Mouse (Mus musculus) MEL (cell line): Measurements from ENCODE around the gene Tmprss2. TPM values are rescaled to one million over a fixed set of nuclear protein-coding genes. Genes with fewer than 3 reads are reported as not detected.

ENCODE experiments used
- DNase-seq: peaks from one replicate; pipeline ENCODE4 v3.0.0; 2011; ENCODE audit warnings: low read depth, low spot score
- H3K27ac ChIP-seq: 2 replicates; pipeline ENCODE4 v1.5.1; 2012; ENCODE audit warnings: low read depth, mild to moderate bottlenecking, control low read depth, low read length, moderate library complexity; ENCODE audit not compliant: control insufficient read depth
- H3K27me3 ChIP-seq, 2 experiments: fragments of 150-350 bp in 1 of 2; sonication (generic) in 1 of 2; 2 replicates each; pipeline ENCODE4 v1.6.1; 2012; ENCODE audit warnings: low read length in 2 of 2, mild to moderate bottlenecking in 2 of 2, improper control_type of control experiment in 1 of 2, moderate library complexity in 1 of 2; ENCODE audit not compliant: insufficient read depth in 2 of 2, control insufficient read depth in 1 of 2
- H3K36me3 ChIP-seq, 2 experiments: 2 replicates each; pipeline ENCODE4 v1.6.1; 2012 to 2014; ENCODE audit warnings: low read length in 2 of 2, improper control_type of control experiment in 1 of 2, inconsistent platforms in 1 of 2, mild to moderate bottlenecking in 1 of 2; ENCODE audit not compliant: insufficient read depth in 2 of 2, control insufficient read depth in 1 of 2
- H3K4me1 ChIP-seq, 2 experiments: fragments of 150-350 bp in 1 of 2; sonication (generic) in 1 of 2; 2 replicates each; pipeline ENCODE4 v1.6.1; 2012; ENCODE audit warnings: low read length in 2 of 2, improper control_type of control experiment in 1 of 2, mild to moderate bottlenecking in 1 of 2; ENCODE audit not compliant: insufficient read depth in 2 of 2, control insufficient read depth in 1 of 2
- H3K4me3 ChIP-seq, 2 experiments: fragments of 150-350 bp in 1 of 2; sonication (generic) in 1 of 2; 2 replicates each; pipeline ENCODE4 v1.5.1; 2012; ENCODE audit warnings: low read depth in 2 of 2, low read length in 2 of 2, mild to moderate bottlenecking in 2 of 2, moderate library complexity in 2 of 2, control low read depth in 1 of 2, improper control_type of control experiment in 1 of 2; ENCODE audit not compliant: control insufficient read depth in 1 of 2, insufficient read depth in 1 of 2
- H3K79me2 ChIP-seq: 2 replicates; pipeline ENCODE4 v1.6.1; 2012; ENCODE audit warnings: mild to moderate bottlenecking, low read length, moderate library complexity; ENCODE audit not compliant: control insufficient read depth, poor library complexity, insufficient read depth
- H3K9ac ChIP-seq: 2 replicates; pipeline ENCODE4 v1.6.1; 2012; ENCODE audit warnings: low read depth, mild to moderate bottlenecking, control low read depth, low read length, moderate library complexity; ENCODE audit not compliant: control insufficient read depth, poor library complexity, severe bottlenecking
- H3K9me3 ChIP-seq: fragments of 150-350 bp; sonication (generic); replicated peaks from 2 replicates; pipeline ENCODE4 v1.6.1; 2012; ENCODE audit warnings: mild to moderate bottlenecking, low read length, improper control_type of control experiment, moderate library complexity; ENCODE audit not compliant: insufficient read depth
- BHLHE40 ChIP-seq: IDR thresholded peaks from 2 replicates; pipeline ENCODE4 v1.6.1; 2012; ENCODE audit warnings: low read depth, mild to moderate bottlenecking, inconsistent platforms, low read length, improper control_type of control experiment, borderline replicate concordance
- CHD1 ChIP-seq: IDR thresholded peaks from 2 replicates; pipeline ENCODE4 v1.6.1; 2012; ENCODE audit warnings: low read depth, mild to moderate bottlenecking, inconsistent platforms, low read length, improper control_type of control experiment
- CHD2 ChIP-seq: IDR thresholded peaks from 2 replicates; pipeline ENCODE4 v1.6.1; 2011; ENCODE audit warnings: low read length, improper control_type of control experiment
- CTCF ChIP-seq, 3 experiments: IDR thresholded peaks in 2 of 3; conservative IDR thresholded peaks in 1 of 3; 2 replicates each; pipeline ENCODE4 v1.5.1; 2011 to 2012; ENCODE audit warnings: low read length in 3 of 3, low read depth in 2 of 3, mild to moderate bottlenecking in 2 of 3, improper control_type of control experiment in 1 of 3, inconsistent platforms in 1 of 3, mixed read lengths in 1 of 3, moderate library complexity in 1 of 3; ENCODE audit not compliant: control insufficient read depth in 1 of 3, insufficient read depth in 1 of 3, poor library complexity in 1 of 3, severe bottlenecking in 1 of 3
- E2F4 ChIP-seq: IDR thresholded peaks from 2 replicates; pipeline ENCODE4 v1.6.1; 2011; ENCODE audit warnings: low read depth, low read length, improper control_type of control experiment, borderline replicate concordance
- ELF1 ChIP-seq: IDR thresholded peaks from 2 replicates; pipeline ENCODE4 v1.6.1; 2014; ENCODE audit warnings: low read depth, mild to moderate bottlenecking, inconsistent platforms, low read length, improper control_type of control experiment, moderate library complexity
- ETS1 ChIP-seq: IDR thresholded peaks from 2 replicates; pipeline ENCODE4 v1.6.1; 2012; ENCODE audit warnings: low read depth, mild to moderate bottlenecking, inconsistent platforms, low read length, improper control_type of control experiment, moderate library complexity
- GABPA ChIP-seq: IDR thresholded peaks from 2 replicates; pipeline ENCODE4 v1.6.1; 2012; ENCODE audit warnings: low read depth, mild to moderate bottlenecking, inconsistent platforms, low read length, improper control_type of control experiment, moderate library complexity
- GATA1 ChIP-seq: IDR thresholded peaks from 2 replicates; pipeline ENCODE4 v1.6.1; 2011; ENCODE audit warnings: low read depth, low read length, improper control_type of control experiment
- HCFC1 ChIP-seq: IDR thresholded peaks from 2 replicates; pipeline ENCODE4 v1.6.1; 2012; ENCODE audit warnings: low read depth, mild to moderate bottlenecking, inconsistent platforms, low read length, improper control_type of control experiment, moderate library complexity
- JUND ChIP-seq: IDR thresholded peaks from 2 replicates; pipeline ENCODE4 v1.6.1; 2011; ENCODE audit warnings: low read depth, mild to moderate bottlenecking, improper control_type of control experiment, low read length
- KAT2A ChIP-seq: conservative IDR thresholded peaks from 2 replicates; pipeline ENCODE4 v1.6.1; 2012; ENCODE audit warnings: low read depth, low read length, improper control_type of control experiment, inconsistent platforms
- MAFK ChIP-seq: IDR thresholded peaks from 2 replicates; pipeline ENCODE4 v1.6.1; 2011; ENCODE audit warnings: low read depth, mild to moderate bottlenecking, low read length, improper control_type of control experiment, borderline replicate concordance
- MAX ChIP-seq: IDR thresholded peaks from 2 replicates; pipeline ENCODE4 v1.6.1; 2011; ENCODE audit warnings: low read length, improper control_type of control experiment
- MAZ ChIP-seq: IDR thresholded peaks from 2 replicates; pipeline ENCODE4 v1.6.1; 2012; ENCODE audit warnings: low read depth, mild to moderate bottlenecking, inconsistent platforms, low read length, improper control_type of control experiment
- MEF2A ChIP-seq: IDR thresholded peaks from 2 replicates; pipeline ENCODE4 v1.6.1; 2014; ENCODE audit warnings: low read depth, mild to moderate bottlenecking, inconsistent platforms, low read length, improper control_type of control experiment; ENCODE audit not compliant: poor library complexity, insufficient replicate concordance, severe bottlenecking; ENCODE audit errors: extremely low read depth
- MXI1 ChIP-seq: IDR thresholded peaks from 2 replicates; pipeline ENCODE4 v1.6.1; 2011; ENCODE audit warnings: mild to moderate bottlenecking, low read depth, low read length, improper control_type of control experiment
- MYB ChIP-seq: IDR thresholded peaks from 2 replicates; pipeline ENCODE4 v1.6.1; 2011; ENCODE audit warnings: mild to moderate bottlenecking, low read depth, low read length, improper control_type of control experiment
- MYC ChIP-seq: IDR thresholded peaks from 2 replicates; pipeline ENCODE4 v1.6.1; 2011; ENCODE audit warnings: low read depth, mild to moderate bottlenecking, low read length, improper control_type of control experiment, moderate library complexity
- NELFE ChIP-seq: IDR thresholded peaks from 2 replicates; pipeline ENCODE4 v1.6.1; 2011; ENCODE audit warnings: low read depth, low read length, improper control_type of control experiment
- NRF1 ChIP-seq: IDR thresholded peaks from 2 replicates; pipeline ENCODE4 v1.6.1; 2014; ENCODE audit warnings: low read depth, mild to moderate bottlenecking, inconsistent platforms, low read length, improper control_type of control experiment, moderate library complexity; ENCODE audit not compliant: poor library complexity, insufficient read depth, severe bottlenecking
- POLR2A ChIP-seq, 2 experiments: IDR thresholded peaks; 2 replicates each; pipeline ENCODE4 v1.6.1; 2011 to 2012; ENCODE audit warnings: low read length in 2 of 2, mild to moderate bottlenecking in 2 of 2, control low read depth in 1 of 2, improper control_type of control experiment in 1 of 2, low read depth in 1 of 2, moderate library complexity in 1 of 2; ENCODE audit not compliant: control insufficient read depth in 1 of 2, insufficient read depth in 1 of 2, poor library complexity in 1 of 2
- POLR2AphosphoS2 ChIP-seq: IDR thresholded peaks from 2 replicates; pipeline ENCODE4 v1.6.1; 2011; ENCODE audit warnings: low read length, improper control_type of control experiment
- POLR2AphosphoS5 ChIP-seq: IDR thresholded peaks from 2 replicates; pipeline ENCODE4 v1.6.1; 2012; ENCODE audit warnings: low read depth, borderline replicate concordance, mild to moderate bottlenecking, inconsistent platforms, low read length, moderate library complexity, mixed read lengths
- RAD21 ChIP-seq: IDR thresholded peaks from 2 replicates; pipeline ENCODE4 v1.6.1; 2011; ENCODE audit warnings: mild to moderate bottlenecking, low read depth, low read length, improper control_type of control experiment
- RCOR1 ChIP-seq: IDR thresholded peaks from 2 replicates; pipeline ENCODE4 v1.6.1; 2012; ENCODE audit warnings: low read depth, mild to moderate bottlenecking, inconsistent platforms, low read length, improper control_type of control experiment
- SIN3A ChIP-seq: IDR thresholded peaks from 2 replicates; pipeline ENCODE4 v1.6.1; 2012; ENCODE audit warnings: low read length, improper control_type of control experiment, inconsistent platforms
- SMC3 ChIP-seq: IDR thresholded peaks from 2 replicates; pipeline ENCODE4 v1.6.1; 2011; ENCODE audit warnings: low read depth, low read length, improper control_type of control experiment
- TAL1 ChIP-seq: IDR thresholded peaks from 2 replicates; pipeline ENCODE4 v1.6.1; 2012; ENCODE audit warnings: mild to moderate bottlenecking, inconsistent platforms, low read length, moderate library complexity, mixed read lengths
- TBP ChIP-seq: IDR thresholded peaks from 2 replicates; pipeline ENCODE4 v1.8.0; 2011; ENCODE audit warnings: low read depth, low read length, improper control_type of control experiment
- TCF12 ChIP-seq: IDR thresholded peaks from 2 replicates; pipeline ENCODE4 v1.6.1; 2014; ENCODE audit warnings: low read depth, mild to moderate bottlenecking, inconsistent platforms, low read length, improper control_type of control experiment, moderate library complexity
- UBTF ChIP-seq: IDR thresholded peaks from 2 replicates; pipeline ENCODE4 v1.6.1; 2012; ENCODE audit warnings: low read depth, mild to moderate bottlenecking, inconsistent platforms, low read length, improper control_type of control experiment, moderate library complexity, borderline replicate concordance; ENCODE audit not compliant: insufficient read depth
- USF1 ChIP-seq: IDR thresholded peaks from 2 replicates; pipeline ENCODE4 v1.6.1; 2014; ENCODE audit warnings: low read depth, mild to moderate bottlenecking, inconsistent platforms, low read length, improper control_type of control experiment, moderate library complexity
- USF2 ChIP-seq, 2 experiments: IDR thresholded peaks; 2 replicates each; pipeline ENCODE4 v1.6.1; 2011 to 2012; ENCODE audit warnings: improper control_type of control experiment in 2 of 2, low read length in 2 of 2, borderline replicate concordance in 1 of 2, inconsistent platforms in 1 of 2, low read depth in 1 of 2, mild to moderate bottlenecking in 1 of 2; ENCODE audit not compliant: insufficient read depth in 1 of 2
- ZC3H11A ChIP-seq: IDR thresholded peaks from 2 replicates; pipeline ENCODE4 v1.6.1; 2012; ENCODE audit warnings: low read depth, mild to moderate bottlenecking, inconsistent platforms, low read length, improper control_type of control experiment
- ZKSCAN1 ChIP-seq: IDR thresholded peaks from 2 replicates; pipeline ENCODE4 v1.6.1; 2012; ENCODE audit warnings: low read depth, mild to moderate bottlenecking, inconsistent platforms, low read length, improper control_type of control experiment, moderate library complexity
- ZMIZ1 ChIP-seq: IDR thresholded peaks from 2 replicates; pipeline ENCODE4 v1.6.1; 2012; ENCODE audit warnings: low read depth, mild to moderate bottlenecking, inconsistent platforms, low read length, improper control_type of control experiment, moderate library complexity
- ZNF384 ChIP-seq: IDR thresholded peaks from 2 replicates; pipeline ENCODE4 v1.6.1; 2012; ENCODE audit warnings: low read depth, mild to moderate bottlenecking, inconsistent platforms, low read length, improper control_type of control experiment
- polyA plus RNA-seq, 2 experiments: library from polyadenylated mRNA; stranded (reverse) in 1 of 2; unstranded in 1 of 2; fragments of >175 nt in 1 of 2; fragments of >200 nt in 1 of 2; gene quantifications; 2 replicates each; pipeline versions ENCODE4 v1.2.1 to v1.2.4; 2012; ENCODE audit warnings: low replicate concordance in 2 of 2, low read depth in 1 of 2; ENCODE audit not compliant: insufficient read length in 2 of 2, insufficient read depth in 1 of 2, missing spikeins in 1 of 2
- total RNA-seq: library from RNA; depleted of rRNA; stranded (reverse); fragments of 300-350 nt; gene quantifications from 2 replicates; pipeline ENCODE4 v1.2.3, GENCODE M21; 2012

Tmprss2 gene
- total and polyA plus RNA-seq, 3 experiments: not detected

GRCm38 (mm10) chr16:97536859-97537258 lies 74.1 kb downstream of the Tmprss2 start:
- Histone ChIP-seq H3K9ac (no peak overlapping the region), H3K27me3 (no peaks in the 10 kb centered on the region), H3K9me3 (no peaks in the 10 kb centered on the region), H3K4me3 (no peak overlapping the region), H3K79me2 (no peaks in the 10 kb centered on the region), H3K27ac (no peak overlapping the region), H3K36me3 (peaks cover 0 to 3% of the 10 kb centered on the region in 2 experiments; a peak in 1 of 4 replicates), H3K4me1 (peaks cover 6 to 14% of the 10 kb centered on the region in 2 experiments; a peak in 3 of 4 replicates)
- DNase-seq: peak; percentile 47
- TF ChIP-seq POLR2A (IDR thresholded peaks at IDR 0.05; ENCODE audit: control insufficient read depth in 1 of 2, insufficient read depth in 1 of 2, low read depth in 1 of 2, low read length in 2 of 2, poor library complexity in 1 of 2) (no peak), GABPA (no peak), MXI1 (no peak), POLR2AphosphoS2 (no peak), JUND (no peak), CTCF (IDR thresholded peaks at IDR 0.05 in 2 of 3, conservative IDR thresholded peaks at IDR 0.05 in 1 of 3; ENCODE audit: control insufficient read depth in 1 of 3, insufficient read depth in 1 of 3, low read depth in 2 of 3, low read length in 3 of 3, poor library complexity in 1 of 3, severe bottlenecking in 1 of 3) (no peak), ELF1 (no peak), E2F4 (no peak), MAFK (no peak), POLR2AphosphoS5 (no peak), NRF1 (no peak), USF2 (IDR thresholded peaks at IDR 0.05; ENCODE audit: borderline replicate concordance in 1 of 2, insufficient read depth in 1 of 2, low read depth in 1 of 2, low read length in 2 of 2) (no peak), TAL1 (peak; percentile 14; the same call in 1 of the 2 replicates), USF1 (no peak), RAD21 (peak; percentile 10), SIN3A (0 out of 2 replicates have a peak, but pooled peaks have one; percentile 24), SMC3 (no peak), MEF2A (0 out of 2 replicates have a peak, but pooled peaks have one; percentile 20), KAT2A (no peak), BHLHE40 (no peak), TCF12 (peak; percentile 49; the same call in 1 of the 2 replicates), MYB (no peak), CHD2 (no peak), GATA1 (peak; percentile 49; the same call in 1 of the 2 replicates), NELFE (no peak), MAX (no peak), CHD1 (no peak), ZMIZ1 (no peak), TBP (no peak), UBTF (no peak), RCOR1 (peak; percentile 60), ZKSCAN1 (no peak), MAZ (no peak), HCFC1 (no peak), ETS1 (peak; percentile 55), ZNF384 (no peak), ZC3H11A (no peak), MYC (no peak)
